Comparison of ENCODE assay signal across 8 mouse cellular contexts in genomic region chr4:123284731-123285624, GRCm38 (mm10). TPM values are rescaled to one million over a fixed set of nuclear protein-coding genes. Genes with fewer than 3 reads are reported as not detected.
DNase-seq lines count a peak whose midpoint lies in the region; ATAC-seq and TF ChIP-seq lines count a peak whose summit lies in the region.

No protein-coding gene starts in this region.

- peaks cover 66% of the 10 kb centered on the region for H3K4me1 ChIP-seq in E14TG2a.4 (replicated peaks; ENCODE audit: low read depth, low read length)
- H3K4me1 ChIP-seq in embryonic facial prominence, embryonic 11.5 days (ENCODE audit: control insufficient read depth, insufficient read depth, low read length) = peaks cover 7% of the 10 kb centered on the region
- peaks cover 12% of the 10 kb centered on the region for H3K4me1 ChIP-seq in hindbrain, embryonic 11.5 days (replicated peaks; ENCODE audit: control insufficient read depth, insufficient read depth, low read length)
- H3K4me1 ChIP-seq in liver, embryonic 13.5 days (replicated peaks) = peaks cover 65% of the 10 kb centered on the region

- no peaks in the 10 kb centered on the region for H3K9me3 ChIP-seq in E14TG2a.4 (ENCODE audit: low read length)
- no peaks in the 10 kb centered on the region for H3K9me3 ChIP-seq in embryonic facial prominence, embryonic 11.5 days (replicated peaks; ENCODE audit: control insufficient read depth, low read length)
- H3K9me3 ChIP-seq in hindbrain, embryonic 11.5 days (ENCODE audit: control insufficient read depth, low read length) = no peaks in the 10 kb centered on the region
- H3K9me3 ChIP-seq in liver, embryonic 13.5 days (replicated peaks) = no peaks in the 10 kb centered on the region

- 83% methylated on average over 6 of the region's 6 CpGs for WGBS in embryonic facial prominence, embryonic 11.5 days
- 83% methylated on average over 6 of the region's 6 CpGs for WGBS in hindbrain, embryonic 11.5 days
- WGBS in liver, embryonic 13.5 days (ENCODE audit: insufficient replicate concordance) = 31% methylated on average over 6 of the region's 6 CpGs

- no peak overlapping the region for H3K27ac ChIP-seq in embryonic facial prominence, embryonic 11.5 days (replicated peaks; ENCODE audit: low read depth, low read length)
- H3K27ac ChIP-seq in hindbrain, embryonic 11.5 days (ENCODE audit: low read depth, low read length) = no peak overlapping the region
- H3K27ac ChIP-seq in liver, embryonic 13.5 days = peak overlapping the region; percentile 96

- no peak for DNase-seq in embryonic facial prominence, embryonic 11.5 days (ENCODE audit: low spot score)
- DNase-seq in hindbrain, embryonic 11.5 days (ENCODE audit: low spot score) = no peak
- no peak for DNase-seq in liver, embryonic 13.5 days
- DNase-seq in layer of hippocampus, adult 9-11 months = no peak
- no peak for DNase-seq in adrenal gland, postnatal 36 days
- no peak for DNase-seq in embryo, embryonic 10.5 days (ENCODE audit: low spot score)

- peak overlapping the region; percentile 86 for H3K4me2 ChIP-seq in embryonic facial prominence, embryonic 11.5 days (ENCODE audit: low read depth, low read length)
- peak overlapping the region; percentile 78 for H3K4me2 ChIP-seq in hindbrain, embryonic 11.5 days (replicated peaks; ENCODE audit: low read depth, low read length)
- H3K4me2 ChIP-seq in liver, embryonic 13.5 days = peak overlapping the region; percentile 81

- H3K27me3 ChIP-seq in E14TG2a.4 (ENCODE audit: insufficient read depth, low read length) = no peaks in the 10 kb centered on the region
- no peaks in the 10 kb centered on the region for H3K27me3 ChIP-seq in embryonic facial prominence, embryonic 11.5 days (ENCODE audit: control insufficient read depth, insufficient read depth, low read length)
- no peaks in the 10 kb centered on the region for H3K27me3 ChIP-seq in hindbrain, embryonic 11.5 days (ENCODE audit: control insufficient read depth, insufficient read depth, low read length)
- no peaks in the 10 kb centered on the region for H3K27me3 ChIP-seq in liver, embryonic 13.5 days

- H3K36me3 ChIP-seq in E14TG2a.4 (ENCODE audit: insufficient read depth, low read length) = peaks cover 63% of the 10 kb centered on the region
- H3K36me3 ChIP-seq in embryonic facial prominence, embryonic 11.5 days (replicated peaks; ENCODE audit: control insufficient read depth, insufficient read depth, low read depth, low read length) = peaks cover 13% of the 10 kb centered on the region
- peaks cover 5% of the 10 kb centered on the region; the same call in 1 of the 2 replicates for H3K36me3 ChIP-seq in hindbrain, embryonic 11.5 days (ENCODE audit: control insufficient read depth, insufficient read depth, low read length)
- peaks cover 64% of the 10 kb centered on the region for H3K36me3 ChIP-seq in liver, embryonic 13.5 days

- ATAC-seq in embryonic facial prominence, embryonic 11.5 days (replicated peaks; ENCODE audit: insufficient number of reproducible peaks, low FRiP score, low TSS enrichment, low read depth) = no peak
- ATAC-seq in hindbrain, embryonic 11.5 days (ENCODE audit: low FRiP score) = no peak
- peak; percentile 47 for ATAC-seq in liver, embryonic 13.5 days (ENCODE audit: low read depth)
- ATAC-seq in megakaryocyte progenitor cell, adult 5-6 weeks (replicated peaks; ENCODE audit: poor library complexity) = no peak

- no peak for TF ChIP-seq CTCF in E14TG2a.4 (conservative IDR thresholded peaks at IDR 0.05; ENCODE audit: low read length)

- peak overlapping the region; percentile 85 for H3K4me3 ChIP-seq in E14TG2a.4 (replicated peaks; ENCODE audit: low read length)
- H3K4me3 ChIP-seq in embryonic facial prominence, embryonic 11.5 days (ENCODE audit: low read depth, low read length) = peak overlapping the region; percentile 48
- H3K4me3 ChIP-seq in hindbrain, embryonic 11.5 days (ENCODE audit: low read depth, low read length) = peak overlapping the region; percentile 50
- peak overlapping the region; percentile 94 for H3K4me3 ChIP-seq in liver, embryonic 13.5 days (replicated peaks)

- H3K9ac ChIP-seq in embryonic facial prominence, embryonic 11.5 days (replicated peaks; ENCODE audit: low read length) = no peak overlapping the region; the same call in 1 of the 2 replicates
- peak overlapping the region; percentile 19; the same call in 1 of the 2 replicates for H3K9ac ChIP-seq in hindbrain, embryonic 11.5 days (ENCODE audit: low read depth, low read length)
- peak overlapping the region; percentile 93 for H3K9ac ChIP-seq in liver, embryonic 13.5 days

RNA-seq across cellular contexts. Expression of gene Pabpc4, which starts 22.8 kb away (rescaled TPM):
- 43.0 and 44.0 TPM in 2 replicates for polyA plus RNA-seq in embryonic facial prominence, embryonic 11.5 days (2014; fragmentation: Nextera tagmentation; extraction: Ambion mirVana)
- polyA plus RNA-seq in hindbrain, embryonic 11.5 days (2014; fragmentation: Nextera tagmentation; extraction: Ambion mirVana) = 38.0 and 47.1 TPM in 2 replicates
- 93.5 and 100 TPM in 2 replicates for polyA plus RNA-seq in liver, embryonic 13.5 days (2015; fragmentation: Nextera tagmentation; extraction: Ambion mirVana)
- total RNA-seq in adrenal gland, postnatal 36 days (2021) = 100 to 1,000 TPM in 1 of 2 experiments, 10 to 100 TPM in 1; 98.0 to 113 TPM
- 141 and 168 TPM in 2 replicates for total RNA-seq in megakaryocyte progenitor cell, adult 5-6 weeks (2015)
- 118 and 136 TPM in 2 replicates for total RNA-seq in megakaryocyte progenitor cell, adult 5-6 weeks (2017)

RNA-seq across cellular contexts. Expression of gene Oxct2a, which starts 38.5 kb away (rescaled TPM):
- polyA plus RNA-seq in embryonic facial prominence, embryonic 11.5 days (2014; fragmentation: Nextera tagmentation; extraction: Ambion mirVana) = not detected in 2 replicates
- not detected in 2 replicates for polyA plus RNA-seq in hindbrain, embryonic 11.5 days (2014; fragmentation: Nextera tagmentation; extraction: Ambion mirVana)
- polyA plus RNA-seq in liver, embryonic 13.5 days (2015; fragmentation: Nextera tagmentation; extraction: Ambion mirVana) = 0.06 TPM in 1 of 2 replicates, not detected in the other
- total RNA-seq in adrenal gland, postnatal 36 days (2021) = not detected
- not detected in 2 replicates for total RNA-seq in megakaryocyte progenitor cell, adult 5-6 weeks (2015)
- not detected in 2 replicates for total RNA-seq in megakaryocyte progenitor cell, adult 5-6 weeks (2017)

RNA-seq across cellular contexts. Expression of gene Heyl, which starts 51.6 kb away (rescaled TPM):
- 8.0 and 8.1 TPM in 2 replicates for polyA plus RNA-seq in embryonic facial prominence, embryonic 11.5 days (2014; fragmentation: Nextera tagmentation; extraction: Ambion mirVana)
- polyA plus RNA-seq in hindbrain, embryonic 11.5 days (2014; fragmentation: Nextera tagmentation; extraction: Ambion mirVana) = 10.5 and 14.2 TPM in 2 replicates
- 0.80 and 0.99 TPM in 2 replicates for polyA plus RNA-seq in liver, embryonic 13.5 days (2015; fragmentation: Nextera tagmentation; extraction: Ambion mirVana)
- 1 to 10 TPM; 6.2 to 8.6 TPM for total RNA-seq in adrenal gland, postnatal 36 days (2021)
- total RNA-seq in megakaryocyte progenitor cell, adult 5-6 weeks (2015) = not detected in 2 replicates
- not detected in 2 replicates for total RNA-seq in megakaryocyte progenitor cell, adult 5-6 weeks (2017)

RNA-seq across cellular contexts. Expression of gene Bmp8a, which starts 58.1 kb away (rescaled TPM):
- 0.24 and 0.39 TPM in 2 replicates for polyA plus RNA-seq in embryonic facial prominence, embryonic 11.5 days (2014; fragmentation: Nextera tagmentation; extraction: Ambion mirVana)
- 0.06 and 0.13 TPM in 2 replicates for polyA plus RNA-seq in hindbrain, embryonic 11.5 days (2014; fragmentation: Nextera tagmentation; extraction: Ambion mirVana)
- 0.16 and 0.38 TPM in 2 replicates for polyA plus RNA-seq in liver, embryonic 13.5 days (2015; fragmentation: Nextera tagmentation; extraction: Ambion mirVana)
- total RNA-seq in adrenal gland, postnatal 36 days (2021) = under 1 TPM; 0.13 to 0.20 TPM
- total RNA-seq in megakaryocyte progenitor cell, adult 5-6 weeks (2015) = 0.17 TPM in 1 of 2 replicates, not detected in the other
- 0.12 TPM in 1 of 2 replicates, not detected in the other for total RNA-seq in megakaryocyte progenitor cell, adult 5-6 weeks (2017)
